Mouse (Mus musculus) forebrain, embryonic 13.5 days (tissue): ENCODE measurements around the gene Gm17349. TPM values are rescaled to one million over a fixed set of nuclear protein-coding genes. Genes with fewer than 3 reads are reported as not detected.

Experiments used
- ATAC-seq: fragments of 200-750 bp; cut with Nextera tagmentation; 2 replicates; pipeline ENCODE4 v1.8.0; 2017
- H3K27ac ChIP-seq: fragments of 300-500 bp; sonication (generic); 2 replicates; pipeline ENCODE4 v1.5.1; 2015; ENCODE audit warnings: inconsistent platforms, mild to moderate bottlenecking, moderate library complexity
- H3K27me3 ChIP-seq: fragments of 300-500 bp; sonication (generic); 2 replicates; pipeline ENCODE4 v1.6.1; 2015; ENCODE audit warnings: mild to moderate bottlenecking, inconsistent platforms
- H3K36me3 ChIP-seq: fragments of 300-500 bp; sonication (generic); 2 replicates; pipeline ENCODE4 v1.6.1; 2015; ENCODE audit warnings: mild to moderate bottlenecking, inconsistent platforms; ENCODE audit not compliant: poor library complexity, severe bottlenecking
- H3K4me1 ChIP-seq: fragments of 300-500 bp; sonication (generic); 2 replicates; pipeline ENCODE4 v1.6.1; 2015; ENCODE audit warnings: inconsistent platforms
- H3K4me2 ChIP-seq: fragments of 300-500 bp; sonication (generic); 2 replicates; pipeline ENCODE4 v1.6.1; 2015; ENCODE audit warnings: inconsistent platforms, mild to moderate bottlenecking, moderate library complexity
- H3K4me3 ChIP-seq: fragments of 300-500 bp; sonication (generic); 2 replicates; pipeline ENCODE4 v1.5.1; 2015; ENCODE audit warnings: mild to moderate bottlenecking, inconsistent platforms
- H3K9ac ChIP-seq: fragments of 300-500 bp; sonication (generic); 2 replicates; pipeline ENCODE4 v1.6.1; 2015; ENCODE audit warnings: mild to moderate bottlenecking, inconsistent platforms
- H3K9me3 ChIP-seq: fragments of 300-500 bp; sonication (generic); replicated peaks from 2 replicates; pipeline ENCODE4 v1.6.1; 2016; ENCODE audit warnings: inconsistent platforms
- WGBS: fragments of 180-500 bp; shearing (Covaris S2); methylation state at CpG from one replicate; pipeline ENCODE4 v1.1.7; 2015; 5-methylcytosine and 5-hydroxymethylcytosine counted together
- polyA plus RNA-seq: library from polyadenylated mRNA; unstranded; fragments of >200 nt; fragmentation: Nextera tagmentation; extraction: Ambion mirVana; gene quantifications from 2 replicates; pipeline ENCODE4 v1.2.1, GENCODE M21; 2015

The Gm17349 gene
- polyA plus RNA-seq, 1 experiment from 2014 or later: not detected

GRCm38 (mm10) chr15:99667544-99667943, 37.7 kb downstream of the Gm17349 start:
- Histone ChIP-seq H3K27ac (no peak overlapping the region), H3K9me3 (no peaks in the 10 kb centered on the region), H3K36me3 (no peaks in the 10 kb centered on the region), H3K4me3 (no peak overlapping the region), H3K4me1 (peaks cover 63% of the 10 kb centered on the region), H3K4me2 (no peak overlapping the region), H3K9ac (no peak overlapping the region), H3K27me3 (peaks cover 34% of the 10 kb centered on the region)
- 94% methylated on average over 2 of the region's 2 CpGs for WGBS
- no peak for ATAC-seq

DNA sequence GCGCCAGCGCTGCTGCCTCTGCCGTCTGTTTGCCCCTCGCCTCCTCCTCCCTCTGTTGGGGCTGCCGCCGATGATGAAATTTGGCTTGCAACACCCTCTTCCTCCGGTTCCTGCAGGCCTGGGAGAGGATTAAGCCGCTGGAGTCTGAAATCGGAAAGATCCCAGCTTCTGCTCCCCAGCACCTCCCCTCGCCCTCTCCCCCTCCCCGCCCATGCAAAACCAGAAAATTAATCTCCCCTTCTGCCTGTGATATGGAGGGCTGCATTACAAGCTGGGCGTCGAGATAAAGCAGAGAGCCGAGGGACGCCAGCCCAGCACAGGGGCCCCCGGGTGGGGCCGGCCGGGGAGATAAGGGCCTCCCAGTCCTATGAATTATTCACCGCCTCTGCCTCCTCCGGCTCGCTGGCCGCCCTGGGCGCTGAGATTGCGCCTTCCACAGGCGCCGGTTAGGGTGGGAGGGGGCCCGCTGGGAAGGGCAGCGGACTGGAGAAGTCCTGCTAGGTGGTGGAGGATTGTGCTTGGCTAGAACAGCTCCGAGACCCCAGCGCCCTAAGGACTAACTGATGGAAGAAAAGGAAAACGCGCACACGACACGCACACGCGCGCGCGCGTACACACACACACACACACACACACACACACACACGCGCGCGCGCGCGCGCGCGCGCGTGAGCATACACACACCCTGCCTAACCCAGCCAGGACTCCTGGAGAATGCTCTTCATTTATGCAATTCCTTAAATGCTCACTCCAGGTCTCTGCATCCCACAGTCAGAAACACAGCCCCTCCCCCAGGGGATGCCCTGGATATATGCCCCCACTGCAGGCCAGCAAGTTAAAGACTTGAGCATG, 40.5 kb downstream of the Gm17349 start:
- ATAC-seq: peak; percentile 72
- peak overlapping the region; percentile 42 for H3K4me3 ChIP-seq
- peak overlapping the region; percentile 73 for H3K4me2 ChIP-seq
- H3K36me3 ChIP-seq: no peaks in the 10 kb centered on the region
- no peaks in the 10 kb centered on the region for H3K9me3 ChIP-seq
- peaks cover 50% of the 10 kb centered on the region for H3K4me1 ChIP-seq
- H3K9ac ChIP-seq: peak overlapping the region; percentile 66
- WGBS: under 1% methylated on average over 33 of the region's 52 CpGs
- H3K27ac ChIP-seq: peak overlapping the region; percentile 84
- peaks cover 21% of the 10 kb centered on the region for H3K27me3 ChIP-seq

DNA sequence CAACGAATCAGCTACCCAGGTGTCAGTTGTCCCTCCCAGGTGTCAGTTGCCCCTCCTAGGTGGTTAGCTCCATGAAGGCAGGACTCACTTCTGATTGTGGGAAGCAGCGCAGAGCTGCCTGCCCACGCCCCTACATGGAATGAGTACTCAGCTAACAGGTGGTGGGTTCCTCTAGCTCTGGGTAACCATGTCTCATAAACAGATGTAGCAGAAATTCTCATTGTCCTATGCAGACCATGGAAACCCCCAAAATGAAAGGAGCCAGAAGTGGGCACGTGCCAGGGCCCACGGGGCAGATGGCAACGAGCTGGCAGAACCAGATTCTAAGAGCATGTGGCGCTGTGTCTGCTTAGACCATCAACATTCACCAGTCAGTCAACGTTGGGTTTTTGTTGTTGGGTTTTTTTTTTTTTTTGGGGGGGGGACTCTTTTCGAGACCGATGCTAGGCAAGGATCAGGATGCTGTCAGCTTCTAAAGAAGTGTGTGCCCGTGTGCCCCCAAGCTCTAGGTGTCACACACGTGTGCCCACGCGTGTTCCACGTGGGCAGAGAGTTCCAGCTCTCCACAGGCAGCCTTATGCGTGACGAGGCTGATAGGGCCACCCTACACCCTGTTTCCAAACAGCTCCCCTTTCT, 41.2 kb downstream of the Gm17349 start:
- Histone ChIP-seq H3K4me2 (peak overlapping the region; percentile 73), H3K27ac (peak overlapping the region; percentile 84), H3K4me3 (peak overlapping the region; percentile 42), H3K9ac (peak overlapping the region; percentile 66), H3K36me3 (no peaks in the 10 kb centered on the region), H3K4me1 (peaks cover 42% of the 10 kb centered on the region), H3K9me3 (no peaks in the 10 kb centered on the region), H3K27me3 (peaks cover 21% of the 10 kb centered on the region)
- peak; percentile 34; the same call in 1 of the 2 replicates for ATAC-seq
- WGBS: 4% methylated on average over 17 of the region's 17 CpGs

DNA sequence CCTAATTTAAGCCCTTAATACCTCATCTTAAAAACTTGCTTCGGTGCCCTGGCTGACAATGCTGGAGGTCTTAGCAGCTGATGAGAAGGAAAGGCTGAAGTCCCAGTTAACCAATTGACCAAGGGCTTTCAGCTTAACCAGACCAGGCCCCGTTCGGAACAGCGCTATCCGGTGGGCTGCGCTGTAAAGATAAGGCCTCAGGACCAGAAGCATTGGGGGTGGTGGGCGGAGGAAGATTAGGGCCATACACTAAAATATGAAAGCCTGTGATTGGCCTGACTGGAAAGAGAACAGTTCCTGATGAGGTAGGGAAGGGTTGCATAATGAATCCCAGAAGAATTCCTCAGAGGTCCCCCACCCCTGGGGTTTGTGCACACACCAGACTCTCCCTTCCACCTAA, 42.9 kb downstream of the Gm17349 start:
- Histone ChIP-seq H3K27me3 (peaks cover 17% of the 10 kb centered on the region), H3K27ac (no peak overlapping the region)
- no peak for ATAC-seq

DNA sequence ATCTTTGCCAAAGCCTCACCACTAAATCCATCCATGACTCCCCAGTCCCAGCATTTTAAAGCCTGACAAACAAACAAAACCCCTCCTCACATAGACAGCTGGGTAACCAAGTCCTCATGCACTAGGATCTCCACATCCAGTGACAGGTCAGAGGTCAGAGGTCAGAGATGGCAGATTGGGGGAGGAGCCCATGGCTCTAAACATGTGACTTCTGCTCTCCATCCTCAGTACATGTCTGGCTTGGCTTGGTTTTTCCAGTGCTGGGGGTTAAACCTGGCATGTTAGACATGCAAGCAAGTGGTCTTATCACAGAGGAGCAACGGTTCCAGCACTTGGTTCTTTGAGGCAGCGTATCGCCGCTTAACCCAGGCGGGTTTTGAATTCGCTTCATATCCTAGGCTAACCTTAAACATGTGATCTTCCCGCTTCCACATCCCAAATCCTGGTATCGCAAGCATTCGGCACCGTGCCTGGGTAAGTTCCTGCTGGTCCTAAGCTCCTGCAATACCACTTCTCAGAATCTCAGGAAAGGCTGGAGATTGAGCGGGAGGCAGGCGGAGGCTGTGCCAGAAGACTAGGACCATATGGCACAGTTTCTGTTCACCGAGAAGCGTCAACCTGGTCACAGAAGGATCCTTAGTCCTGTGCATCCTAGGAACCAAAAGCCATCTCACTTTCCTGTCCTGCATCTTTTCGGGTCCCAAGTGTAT, 44.0 kb downstream of the Gm17349 start:
- Histone ChIP-seq H3K4me1 (peaks cover 29% of the 10 kb centered on the region), H3K27ac (no peak overlapping the region), H3K9ac (no peak overlapping the region), H3K4me3 (no peak overlapping the region), H3K27me3 (peaks cover 18% of the 10 kb centered on the region), H3K9me3 (no peaks in the 10 kb centered on the region), H3K36me3 (no peaks in the 10 kb centered on the region), H3K4me2 (no peak overlapping the region)
- WGBS: 92% methylated on average over 15 of the region's 15 CpGs
- ATAC-seq: no peak

More for the DNA sequence above, 42.9 kb downstream of the Gm17349 start:
- no peak overlapping the region for H3K9ac ChIP-seq
- H3K9me3 ChIP-seq: no peaks in the 10 kb centered on the region
- H3K4me3 ChIP-seq: no peak overlapping the region
- 44% methylated on average over 7 of the region's 7 CpGs for WGBS
- H3K4me2 ChIP-seq: no peak overlapping the region
- H3K36me3 ChIP-seq: no peaks in the 10 kb centered on the region
- peaks cover 35% of the 10 kb centered on the region for H3K4me1 ChIP-seq

DNA sequence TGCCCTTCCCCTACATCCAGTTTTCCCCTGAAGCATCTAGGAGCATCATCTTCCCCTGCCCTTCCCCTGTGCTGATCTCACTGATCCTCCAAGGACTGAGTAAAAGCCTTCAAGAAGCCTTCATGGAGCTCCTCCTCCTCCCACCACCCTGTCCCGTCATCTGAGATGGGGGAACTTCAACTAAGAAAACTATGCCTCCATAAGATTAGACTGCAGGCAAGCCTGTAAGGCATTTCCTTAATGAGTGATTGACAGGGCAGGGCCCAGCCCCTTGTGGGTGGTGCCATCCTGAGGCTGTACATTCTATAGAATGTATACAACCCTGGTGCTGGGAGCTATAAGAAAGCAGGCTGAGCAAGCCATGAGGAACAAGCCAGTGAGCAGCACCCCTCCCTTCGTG, 46.9 kb downstream of the Gm17349 start:
- Histone ChIP-seq H3K9ac (no peak overlapping the region), H3K4me2 (no peak overlapping the region), H3K4me3 (no peak overlapping the region), H3K36me3 (no peaks in the 10 kb centered on the region), H3K27ac (no peak overlapping the region), H3K27me3 (peaks cover 33% of the 10 kb centered on the region), H3K9me3 (no peaks in the 10 kb centered on the region), H3K4me1 (peaks cover 10% of the 10 kb centered on the region; the same call in 1 of the 2 replicates)
- no peak for ATAC-seq
- WGBS: 49% methylated on average over 2 of the region's 2 CpGs

DNA sequence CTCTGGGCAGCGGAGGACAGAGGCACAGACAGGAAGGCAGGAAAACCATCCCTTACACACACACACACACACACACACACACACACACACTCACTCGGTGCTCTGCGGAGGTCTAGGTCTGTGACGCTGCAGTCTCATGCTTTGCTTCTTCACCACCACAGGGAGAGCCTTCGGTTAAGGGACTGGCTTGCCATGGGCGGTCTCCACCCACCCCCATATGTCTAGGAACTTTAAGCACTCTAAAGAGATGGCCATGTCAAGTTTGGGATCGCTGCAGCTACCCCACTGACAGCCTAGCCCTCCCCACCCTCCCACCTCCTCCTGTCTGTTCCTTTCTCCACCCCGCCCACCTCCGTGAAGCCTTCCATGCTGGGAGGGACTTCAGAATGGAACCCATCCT, 49.3 kb downstream of the Gm17349 start:
- Histone ChIP-seq H3K4me3 (no peak overlapping the region), H3K4me2 (no peak overlapping the region), H3K27ac (no peak overlapping the region), H3K9me3 (no peaks in the 10 kb centered on the region), H3K36me3 (no peaks in the 10 kb centered on the region), H3K9ac (no peak overlapping the region), H3K4me1 (peaks cover 13% of the 10 kb centered on the region; the same call in 1 of the 2 replicates), H3K27me3 (peaks cover 46% of the 10 kb centered on the region)
- no peak for ATAC-seq
- 50% methylated on average over 9 of the region's 9 CpGs for WGBS

DNA sequence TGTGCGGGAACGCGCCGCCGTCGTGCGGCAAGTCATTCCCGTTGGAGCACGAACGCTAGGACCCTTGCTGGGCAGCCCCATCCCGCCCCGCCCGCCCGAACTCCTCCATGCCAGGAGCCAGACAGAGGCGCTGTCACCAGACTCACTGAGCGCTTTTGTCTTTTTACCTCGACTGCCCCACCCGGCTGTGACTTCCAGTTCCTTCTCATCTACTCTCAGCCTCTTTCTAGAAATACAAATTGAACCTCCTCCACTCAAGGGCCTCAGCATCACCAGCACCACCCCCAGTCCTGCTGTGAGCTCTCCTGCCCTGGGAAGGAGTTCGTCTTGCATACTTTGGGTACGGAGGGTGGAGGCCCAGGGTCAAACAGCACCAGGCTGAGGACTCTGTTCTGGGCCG, 51.4 kb downstream of the Gm17349 start:
- 4% methylated on average over 21 of the region's 21 CpGs for WGBS
- Histone ChIP-seq H3K4me1 (peaks cover 34% of the 10 kb centered on the region), H3K27ac (no peak overlapping the region), H3K9ac (peak overlapping the region; percentile 49), H3K4me2 (peak overlapping the region; percentile 44), H3K9me3 (no peaks in the 10 kb centered on the region), H3K36me3 (no peaks in the 10 kb centered on the region), H3K4me3 (no peak overlapping the region), H3K27me3 (peaks cover 46% of the 10 kb centered on the region)
- no peak for ATAC-seq

GRCm38 (mm10) chr15:99653291-99653690, 52.0 kb downstream of the Gm17349 start:
- no peak for ATAC-seq
- WGBS: 13% methylated on average over 8 of the region's 8 CpGs
- Histone ChIP-seq H3K36me3 (no peaks in the 10 kb centered on the region), H3K9me3 (no peaks in the 10 kb centered on the region), H3K27ac (no peak overlapping the region), H3K4me1 (peaks cover 39% of the 10 kb centered on the region), H3K27me3 (peaks cover 46% of the 10 kb centered on the region), H3K4me2 (peak overlapping the region; percentile 44), H3K9ac (peak overlapping the region; percentile 49; the same call in 1 of the 2 replicates), H3K4me3 (no peak overlapping the region)

Other genes starting within 250 kb of the Gm17349 start
- gene Nckap5l, start 247.7 kb downstream of the Gm17349 start, polyA plus RNA-seq: 9.3 and 13.4 TPM in 2 replicates
- gene Bcdin3d, start 230.8 kb downstream of the Gm17349 start, polyA plus RNA-seq: 24.7 and 25.4 TPM in 2 replicates
- 5.5 and 8.1 TPM in 2 replicates for gene Faim2, start 177.3 kb downstream of the Gm17349 start, polyA plus RNA-seq
- gene Aqp2, start 126.4 kb downstream of the Gm17349 start, polyA plus RNA-seq: not detected in 2 replicates
- gene Aqp5, start 114.7 kb downstream of the Gm17349 start, polyA plus RNA-seq: 0.14 and 0.25 TPM in 2 replicates
- not detected in 2 replicates for gene Aqp6, start 104.1 kb downstream of the Gm17349 start, polyA plus RNA-seq
- 182 and 189 TPM in 2 replicates for gene Racgap1, start 53.8 kb downstream of the Gm17349 start, polyA plus RNA-seq
- 15.1 and 17.0 TPM in 2 replicates for gene Asic1, start 35.1 kb downstream of the Gm17349 start, polyA plus RNA-seq
- 118 and 130 TPM in 2 replicates for gene Smarcd1, start 3.4 kb downstream of the Gm17349 start, polyA plus RNA-seq
- 1.2 and 1.3 TPM in 2 replicates for gene Gpd1, start 12.0 kb upstream of the Gm17349 start, polyA plus RNA-seq
- gene Cox14, start 20.1 kb upstream of the Gm17349 start, polyA plus RNA-seq: 177 and 190 TPM in 2 replicates
- 62.6 and 67.2 TPM in 2 replicates for gene Cers5, start 67.4 kb upstream of the Gm17349 start, polyA plus RNA-seq
- gene Lima1, start 170.0 kb upstream of the Gm17349 start, polyA plus RNA-seq: 33.5 and 37.5 TPM in 2 replicates